Mouse (Mus musculus) midbrain, embryonic 12.5 days (tissue): ENCODE results near the gene Glyctk. TPM values are rescaled to one million over a fixed set of nuclear protein-coding genes. Genes with fewer than 3 reads are reported as not detected.

Experiments used
- ATAC-seq: fragments of 200-750 bp; cut with Nextera tagmentation; 2 replicates; pipeline ENCODE4 v1.8.0; 2017; ENCODE audit warnings: low read depth, moderate TSS enrichment, moderate library complexity; ENCODE audit not compliant: low FRiP score
- H3K27ac ChIP-seq: fragments of 300-500 bp; sonication (generic); replicated peaks from 2 replicates; pipeline ENCODE4 v1.5.1; 2016; ENCODE audit warnings: mild to moderate bottlenecking
- H3K27me3 ChIP-seq: fragments of 300-500 bp; sonication (generic); 2 replicates; pipeline ENCODE4 v1.6.1; 2016; ENCODE audit warnings: mild to moderate bottlenecking
- H3K36me3 ChIP-seq: fragments of 300-500 bp; sonication (generic); 2 replicates; pipeline ENCODE4 v1.6.1; 2016
- H3K4me1 ChIP-seq: fragments of 300-500 bp; sonication (generic); 2 replicates; pipeline ENCODE4 v1.6.1; 2016
- H3K4me2 ChIP-seq: fragments of 300-500 bp; sonication (generic); replicated peaks from 2 replicates; pipeline ENCODE4 v1.6.1; 2016; ENCODE audit warnings: mild to moderate bottlenecking, moderate library complexity
- H3K4me3 ChIP-seq: fragments of 300-500 bp; sonication (generic); 2 replicates; pipeline ENCODE4 v1.5.1; 2016; ENCODE audit warnings: mild to moderate bottlenecking
- H3K9ac ChIP-seq: fragments of 300-500 bp; sonication (generic); replicated peaks from 2 replicates; pipeline ENCODE4 v1.6.1; 2016; ENCODE audit warnings: mild to moderate bottlenecking, moderate library complexity
- H3K9me3 ChIP-seq: fragments of 300-500 bp; sonication (generic); 2 replicates; pipeline ENCODE4 v1.6.1; 2016; ENCODE audit warnings: mild to moderate bottlenecking
- whole genome bisulfite sequencing: fragments of 180-500 bp; shearing (Covaris S2); methylation state at CpG from one replicate; pipeline ENCODE4 v1.1.7; 2016; 5-methylcytosine and 5-hydroxymethylcytosine counted together
- polyA plus RNA-seq: library from polyadenylated mRNA; unstranded; fragments of >200 nt; fragmentation: Nextera tagmentation; extraction: Ambion mirVana; gene quantifications from 2 replicates; pipeline ENCODE4 v1.2.1, GENCODE M21; 2016

Gene Glyctk
- polyA plus RNA-seq, 1 experiment from 2014 or later = 11.0 TPM

DNA sequence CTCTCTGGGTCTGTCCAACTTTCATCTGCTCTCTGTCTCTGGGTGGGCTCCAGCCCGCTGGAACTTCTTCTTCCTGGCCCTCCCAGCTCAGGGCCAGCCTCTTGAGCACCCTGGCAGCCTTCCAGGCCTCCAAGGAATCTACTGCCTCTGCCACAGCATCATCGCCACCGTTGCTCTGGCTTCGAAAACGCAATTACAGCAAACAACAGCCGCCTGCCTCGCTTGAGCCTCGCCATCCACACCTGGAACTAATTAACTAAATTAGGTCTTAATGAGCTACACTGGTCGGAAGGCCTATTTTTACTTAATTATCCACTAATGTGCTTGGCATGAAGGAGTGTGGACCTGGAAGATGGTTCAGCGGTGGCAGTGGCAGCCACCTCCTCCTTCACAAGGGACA lies 18.2 kb downstream of the Glyctk start:
- Histone ChIP-seq H3K4me3 (no peak overlapping the region), H3K4me2 (no peak overlapping the region), H3K27me3 (no peaks in the 10 kb centered on the region), H3K36me3 (no peaks in the 10 kb centered on the region), H3K27ac (no peak overlapping the region), H3K4me1 (peaks cover 36% of the 10 kb centered on the region), H3K9me3 (no peaks in the 10 kb centered on the region), H3K9ac (no peak overlapping the region)
- 70% methylated on average over 10 of the region's 10 CpGs for WGBS
- peak; percentile 19; the same call in 1 of the 2 replicates for ATAC-seq

DNA sequence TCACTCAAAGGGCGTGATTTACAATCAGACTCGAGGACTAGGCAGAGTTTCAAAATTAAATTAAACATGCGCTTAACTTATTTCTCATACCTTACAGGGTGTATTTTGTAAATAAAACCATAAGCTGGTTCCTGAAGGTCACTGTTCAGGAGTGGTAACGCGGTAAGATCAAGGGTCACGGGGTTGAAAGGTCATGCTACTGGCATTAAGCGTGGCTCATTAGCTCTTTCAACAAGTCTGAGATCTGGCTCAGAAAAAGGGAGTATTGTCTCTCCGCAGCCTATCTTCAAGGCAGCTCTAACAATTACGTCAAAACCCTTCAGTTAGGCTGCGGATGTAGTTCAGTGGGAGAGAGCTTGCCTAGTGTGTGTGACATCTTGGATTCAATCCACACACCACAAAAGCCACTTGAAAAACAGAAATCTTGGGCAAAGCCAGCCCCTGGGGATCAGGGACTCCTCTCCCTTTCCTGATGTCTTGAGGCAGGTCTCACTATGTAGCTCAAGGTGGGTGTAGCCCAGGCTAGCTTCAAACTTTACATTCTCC lies 20.2 kb downstream of the Glyctk start:
- Histone ChIP-seq H3K9me3 (no peaks in the 10 kb centered on the region), H3K27ac (no peak overlapping the region), H3K27me3 (no peaks in the 10 kb centered on the region)

DNA sequence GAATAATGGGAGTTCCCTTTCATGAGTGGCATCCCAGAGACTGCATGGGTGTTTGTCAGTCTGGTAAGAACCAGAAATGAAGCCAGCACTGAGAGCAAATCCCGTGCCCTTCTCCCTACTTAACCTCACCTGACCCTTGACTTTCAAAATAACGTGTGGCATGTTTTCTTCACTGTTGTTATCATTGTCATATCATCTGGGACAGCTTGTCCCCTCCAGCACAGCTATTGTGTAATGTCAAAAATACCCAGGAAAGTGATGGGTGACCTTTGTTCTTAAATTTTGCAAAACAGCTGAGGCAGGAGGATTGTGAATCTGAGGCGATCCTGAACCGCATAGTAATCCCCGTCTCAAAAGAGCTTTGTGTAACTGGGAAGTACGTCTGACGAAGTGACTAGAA lies 27.7 kb downstream of the Glyctk start:
- peaks cover 24% of the 10 kb centered on the region for H3K4me1 ChIP-seq
- WGBS = 78% methylated on average over 7 of the region's 7 CpGs
- no peak overlapping the region for H3K27ac ChIP-seq

More for the DNA sequence above, 20.2 kb downstream of the Glyctk start:
- H3K4me1 ChIP-seq = peaks cover 30% of the 10 kb centered on the region
- no peak overlapping the region for H3K4me2 ChIP-seq
- WGBS = 34% methylated on average over 10 of the region's 10 CpGs
- no peak overlapping the region for H3K4me3 ChIP-seq
- H3K36me3 ChIP-seq = no peaks in the 10 kb centered on the region
- no peak overlapping the region for H3K9ac ChIP-seq
- no peak for ATAC-seq

DNA sequence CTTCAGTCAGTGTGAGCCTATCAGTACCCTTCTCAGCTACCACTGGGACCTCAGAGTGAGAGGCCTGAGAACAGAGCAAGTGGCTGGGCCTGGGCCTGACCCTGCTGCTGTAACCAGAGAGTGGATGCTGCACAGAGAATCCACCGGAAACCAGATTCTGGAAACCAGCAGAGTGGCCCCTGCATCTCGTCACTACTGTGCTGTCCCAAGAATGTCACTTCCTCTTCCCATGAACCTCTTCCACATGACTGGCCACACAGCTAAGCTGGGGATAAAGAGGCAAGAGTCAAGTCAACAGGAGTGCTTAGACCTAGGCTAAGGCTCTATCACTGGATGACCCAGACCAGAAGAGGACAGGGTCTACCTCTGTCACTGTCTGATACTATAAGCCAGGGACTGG lies 28.9 kb downstream of the Glyctk start:
- WGBS = 95% methylated on average over 2 of the region's 2 CpGs

More for the DNA sequence above, 27.7 kb downstream of the Glyctk start:
- no peak overlapping the region for H3K4me3 ChIP-seq
- no peak overlapping the region for H3K4me2 ChIP-seq
- no peaks in the 10 kb centered on the region for H3K9me3 ChIP-seq
- H3K27me3 ChIP-seq = no peaks in the 10 kb centered on the region
- ATAC-seq = no peak
- no peaks in the 10 kb centered on the region for H3K36me3 ChIP-seq
- no peak overlapping the region for H3K9ac ChIP-seq

DNA sequence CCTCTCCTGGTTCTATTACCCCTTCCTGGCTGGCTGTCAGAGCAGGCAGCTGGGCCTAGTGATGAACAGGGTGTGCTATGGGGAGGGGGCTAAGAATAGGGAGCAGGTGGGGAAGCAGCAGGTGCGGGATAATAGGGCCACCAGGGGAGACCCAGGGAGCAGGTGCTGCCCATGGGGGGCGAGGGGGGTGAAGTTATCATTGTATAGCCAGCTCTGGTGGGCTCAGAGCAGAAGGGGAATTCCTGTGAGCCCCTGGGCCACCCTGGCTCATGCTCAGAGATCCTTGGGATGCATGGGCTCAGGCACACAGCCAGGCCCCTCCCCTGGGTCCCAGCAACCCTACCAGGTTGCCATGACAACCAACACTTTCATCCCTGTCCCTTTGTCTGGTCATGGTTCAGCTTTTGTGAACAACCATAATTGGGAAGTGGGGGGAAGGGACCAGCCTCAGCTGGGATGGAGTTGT lies 31.1 kb downstream of the Glyctk start:
- ATAC-seq = peak; percentile 97
- Histone ChIP-seq H3K36me3 (no peaks in the 10 kb centered on the region), H3K4me2 (peak overlapping the region; percentile 18; the same call in 1 of the 2 replicates), H3K9ac (no peak overlapping the region), H3K4me3 (no peak overlapping the region), H3K27me3 (no peaks in the 10 kb centered on the region), H3K4me1 (peaks cover 28% of the 10 kb centered on the region), H3K9me3 (no peaks in the 10 kb centered on the region), H3K27ac (peak overlapping the region; percentile 97)
- 22% methylated on average over 2 of the region's 2 CpGs for WGBS

More for the DNA sequence above, 28.9 kb downstream of the Glyctk start:
- H3K4me1 ChIP-seq = peaks cover 24% of the 10 kb centered on the region
- no peak for ATAC-seq
- no peak overlapping the region for H3K4me2 ChIP-seq
- H3K27ac ChIP-seq = peak overlapping the region; percentile 97; the same call in 1 of the 2 replicates
- no peak overlapping the region for H3K9ac ChIP-seq
- H3K9me3 ChIP-seq = no peaks in the 10 kb centered on the region
- H3K4me3 ChIP-seq = no peak overlapping the region
- no peaks in the 10 kb centered on the region for H3K36me3 ChIP-seq
- no peaks in the 10 kb centered on the region for H3K27me3 ChIP-seq

DNA sequence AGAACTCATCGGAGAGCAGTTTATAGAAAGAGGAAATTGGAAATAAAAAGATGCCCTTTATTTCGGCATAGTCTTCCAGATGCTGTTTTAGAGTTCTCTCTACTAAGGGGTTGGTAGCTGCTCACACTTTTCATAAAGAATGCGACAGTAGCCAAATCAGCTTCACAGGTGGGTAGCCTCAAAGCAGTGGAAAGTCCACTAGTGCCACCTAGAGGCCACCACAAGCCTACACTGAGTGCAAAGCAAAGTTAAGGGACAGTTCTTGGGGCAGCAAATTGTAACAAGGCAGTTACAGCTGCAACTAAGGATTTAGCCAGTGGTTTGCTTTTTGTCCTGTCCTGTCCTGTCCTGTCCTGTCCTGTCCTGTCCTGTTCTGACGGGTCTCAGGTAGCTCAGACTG lies 34.3 kb downstream of the Glyctk start:
- Histone ChIP-seq H3K4me2 (no peak overlapping the region), H3K9me3 (no peaks in the 10 kb centered on the region; the same call in 1 of the 2 replicates), H3K27me3 (no peaks in the 10 kb centered on the region), H3K9ac (no peak overlapping the region), H3K4me1 (peaks cover 36% of the 10 kb centered on the region), H3K27ac (no peak overlapping the region), H3K36me3 (no peaks in the 10 kb centered on the region), H3K4me3 (no peak overlapping the region)
- ATAC-seq = no peak
- 52% methylated on average over 4 of the region's 4 CpGs for WGBS

DNA sequence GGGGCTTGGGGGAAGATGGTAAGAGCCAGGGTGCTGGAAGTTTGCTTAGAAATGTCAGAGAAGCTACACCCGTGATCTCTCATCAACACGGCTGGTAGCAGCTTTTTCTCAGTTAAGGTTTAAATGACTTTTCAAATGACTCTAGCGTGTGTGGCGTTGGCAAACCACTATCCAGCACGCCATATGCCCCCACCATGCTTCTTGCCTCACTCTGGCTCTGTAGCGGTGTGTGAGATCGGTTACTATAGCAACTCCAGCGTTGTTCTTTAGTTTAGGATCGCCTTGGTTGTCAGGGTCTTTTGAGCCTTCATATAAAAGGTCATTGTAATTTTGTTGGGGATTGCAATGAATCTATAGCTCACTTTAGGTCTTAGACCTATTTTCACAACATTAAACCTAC lies 38.9 kb downstream of the Glyctk start:
- H3K4me1 ChIP-seq = peaks cover 25% of the 10 kb centered on the region
- 50% methylated on average over 9 of the region's 9 CpGs for WGBS
- ATAC-seq = no peak
- no peaks in the 10 kb centered on the region for H3K27me3 ChIP-seq
- H3K9me3 ChIP-seq = no peaks in the 10 kb centered on the region; the same call in 1 of the 2 replicates
- H3K9ac ChIP-seq = no peak overlapping the region
- H3K4me3 ChIP-seq = no peak overlapping the region
- H3K27ac ChIP-seq = no peak overlapping the region
- no peaks in the 10 kb centered on the region for H3K36me3 ChIP-seq
- no peak overlapping the region for H3K4me2 ChIP-seq

DNA sequence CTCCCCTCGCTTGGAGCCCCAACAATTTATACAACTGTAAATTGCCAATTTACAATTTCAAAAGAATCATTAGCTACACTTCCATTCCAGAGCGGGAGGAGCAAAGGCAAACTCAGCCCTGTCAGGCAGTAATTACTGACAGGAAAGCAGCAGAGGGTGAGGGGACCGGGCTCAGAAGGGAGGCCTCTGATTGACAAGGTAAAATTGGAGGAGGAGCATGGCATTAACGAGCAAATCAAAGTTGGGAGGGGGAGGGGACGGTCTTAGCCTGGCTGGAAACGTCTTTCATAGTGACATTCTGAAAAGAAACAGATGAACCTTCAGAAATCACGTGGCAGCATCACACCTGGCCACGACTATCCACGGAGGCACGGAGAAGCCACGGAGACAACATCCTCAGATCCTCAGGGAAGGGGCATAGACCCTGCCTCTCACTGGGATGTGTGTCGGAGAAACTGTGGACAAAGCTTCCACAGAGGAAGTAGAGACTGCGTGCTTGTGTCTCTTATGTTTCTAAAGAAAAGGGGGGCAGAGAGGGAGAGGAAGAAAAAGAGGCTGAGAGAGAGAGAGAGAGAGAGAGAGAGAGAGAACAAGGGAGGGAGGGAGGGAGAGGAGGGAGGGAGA lies 42.0 kb downstream of the Glyctk start:
- Histone ChIP-seq H3K4me2 (peak overlapping the region; percentile 29), H3K4me3 (peak overlapping the region; percentile 18; the same call in 1 of the 2 replicates), H3K9me3 (no peaks in the 10 kb centered on the region; the same call in 1 of the 2 replicates), H3K27me3 (no peaks in the 10 kb centered on the region), H3K27ac (peak overlapping the region; percentile 71), H3K4me1 (peaks cover 23% of the 10 kb centered on the region), H3K9ac (no peak overlapping the region; the same call in 1 of the 2 replicates), H3K36me3 (no peaks in the 10 kb centered on the region)
- WGBS = 32% methylated on average over 13 of the region's 13 CpGs
- peak; percentile 65 for ATAC-seq

DNA sequence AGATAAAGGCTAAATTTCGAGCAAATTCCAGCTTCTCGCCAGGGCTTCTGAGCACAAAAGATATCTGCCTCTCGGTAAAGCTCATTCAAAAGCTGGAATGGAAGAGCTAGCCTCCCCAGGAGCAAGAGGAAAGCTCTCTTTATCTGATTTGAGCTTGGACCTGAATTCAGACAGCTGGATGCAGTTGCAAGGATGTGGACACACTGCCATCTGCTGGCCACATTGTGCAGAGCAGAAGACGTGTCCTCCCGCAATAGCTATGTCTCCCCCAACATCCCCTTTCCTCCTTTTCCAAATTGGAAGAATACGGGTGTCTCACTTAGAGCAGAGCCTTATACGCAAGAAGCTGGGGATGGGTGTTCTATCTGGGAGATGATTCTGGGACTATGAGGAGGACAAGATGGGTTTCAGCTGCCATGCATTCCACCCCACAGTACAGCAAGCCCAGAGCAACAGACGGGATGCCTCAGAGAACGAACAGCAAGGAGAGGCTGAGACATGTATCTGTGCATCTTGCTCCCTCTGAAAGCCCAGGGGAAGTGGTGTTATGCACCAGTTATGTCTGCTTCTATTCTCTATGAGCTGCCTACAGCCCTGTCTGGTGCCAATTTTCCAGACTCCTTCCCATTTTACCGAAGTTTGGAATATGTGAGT lies 45.0 kb downstream of the Glyctk start:
- H3K4me1 ChIP-seq = peaks cover 15% of the 10 kb centered on the region
- no peak overlapping the region for H3K4me2 ChIP-seq
- no peak for ATAC-seq
- H3K9ac ChIP-seq = no peak overlapping the region; the same call in 1 of the 2 replicates
- WGBS = 30% methylated on average over 10 of the region's 10 CpGs
- H3K36me3 ChIP-seq = no peaks in the 10 kb centered on the region
- H3K4me3 ChIP-seq = no peak overlapping the region
- no peaks in the 10 kb centered on the region for H3K9me3 ChIP-seq
- H3K27ac ChIP-seq = no peak overlapping the region
- H3K27me3 ChIP-seq = no peaks in the 10 kb centered on the region

DNA sequence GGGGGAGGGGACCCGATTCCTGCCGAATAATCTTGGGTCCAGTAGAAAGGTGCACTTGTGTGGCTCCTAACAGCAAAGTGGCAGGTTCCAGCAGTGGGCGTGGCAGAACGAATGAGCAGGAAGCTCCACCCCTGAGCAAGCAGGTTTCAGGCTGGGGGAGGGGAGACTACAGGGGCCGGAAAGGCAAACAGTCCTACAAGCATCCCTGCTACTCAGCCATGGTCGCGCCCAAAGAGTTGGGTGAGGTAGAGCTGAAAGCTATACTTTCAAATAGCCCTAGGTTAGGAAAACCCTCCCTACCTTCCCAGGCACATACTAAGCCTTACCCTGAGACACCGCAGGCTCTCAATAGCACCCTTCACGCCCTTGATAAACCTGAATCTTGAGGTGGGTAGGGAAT lies 51.7 kb downstream of the Glyctk start:
- WGBS = 80% methylated on average over 9 of the region's 9 CpGs
- no peak overlapping the region for H3K27ac ChIP-seq
- H3K4me2 ChIP-seq = no peak overlapping the region
- H3K36me3 ChIP-seq = no peaks in the 10 kb centered on the region
- ATAC-seq = no peak
- H3K4me1 ChIP-seq = no peaks in the 10 kb centered on the region
- H3K4me3 ChIP-seq = no peak overlapping the region
- no peaks in the 10 kb centered on the region for H3K27me3 ChIP-seq
- H3K9ac ChIP-seq = no peak overlapping the region
- no peaks in the 10 kb centered on the region for H3K9me3 ChIP-seq

DNA sequence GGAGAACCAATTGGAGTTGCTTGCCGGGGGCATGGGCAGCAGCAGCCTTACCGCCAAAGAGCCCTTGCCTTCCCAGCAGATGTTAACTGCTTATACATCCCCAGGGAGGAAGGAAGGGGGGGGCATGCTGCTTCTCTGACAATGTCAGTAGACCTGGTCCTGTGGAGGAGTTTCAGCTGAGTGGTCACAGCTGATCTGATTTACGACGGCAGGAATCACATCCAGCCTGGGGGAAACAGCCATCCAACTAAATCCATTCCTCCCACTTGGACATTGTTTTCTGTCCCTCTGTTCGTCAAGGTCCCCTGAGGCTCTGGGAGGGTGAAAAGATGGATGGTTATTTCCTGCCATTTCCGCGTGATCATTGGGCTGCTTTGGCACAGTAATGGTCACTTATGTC lies 53.5 kb downstream of the Glyctk start:
- no peak for ATAC-seq
- WGBS = 84% methylated on average over 7 of the region's 7 CpGs

More for the DNA sequence above, 53.5 kb downstream of the Glyctk start:
- Histone ChIP-seq H3K9me3 (no peaks in the 10 kb centered on the region), H3K4me1 (no peaks in the 10 kb centered on the region), H3K27ac (no peak overlapping the region), H3K9ac (no peak overlapping the region), H3K36me3 (no peaks in the 10 kb centered on the region), H3K4me2 (no peak overlapping the region), H3K4me3 (no peak overlapping the region), H3K27me3 (no peaks in the 10 kb centered on the region)
